Mouse (Mus musculus) limb, embryonic 11.5 days (tissue): Measurements from ENCODE around the gene Stx2. TPM values are rescaled to one million over a fixed set of nuclear protein-coding genes. Genes with fewer than 3 reads are reported as not detected.
"Not testable (repeated sequence)": the region's sequence is repeated elsewhere in the genome, so short reads cannot be mapped to it uniquely, and the experiment has no call there.

Source experiments
- ATAC-seq: fragments of 200-750 bp; cut with Nextera tagmentation; 2 replicates; pipeline ENCODE4 v1.8.0; 2017; ENCODE audit warnings: low read depth; ENCODE audit not compliant: insufficient number of reproducible peaks, low FRiP score, low TSS enrichment
- DNase-seq: peaks from one replicate; pipeline ENCODE4 v3.0.0-alpha.2; 2015; ENCODE audit warnings: low spot score
- H3K27ac ChIP-seq: fragments of 300-500 bp; sonication (generic); replicated peaks from 2 replicates; pipeline ENCODE4 v1.5.1; 2014; ENCODE audit warnings: low read depth, mild to moderate bottlenecking, low read length
- H3K27me3 ChIP-seq: fragments of 300-500 bp; sonication (generic); 2 replicates; pipeline ENCODE4 v1.6.1; 2014; ENCODE audit warnings: mild to moderate bottlenecking, low read length, mixed read lengths; ENCODE audit not compliant: control insufficient read depth, insufficient read depth
- H3K36me3 ChIP-seq: fragments of 300-500 bp; sonication (generic); 2 replicates; pipeline ENCODE4 v1.6.1; 2014; ENCODE audit warnings: mild to moderate bottlenecking, low read length, moderate library complexity, mixed read lengths; ENCODE audit not compliant: control insufficient read depth, insufficient read depth
- H3K4me1 ChIP-seq: fragments of 300-500 bp; sonication (generic); 2 replicates; pipeline ENCODE4 v1.6.1; 2014; ENCODE audit warnings: low read length, mixed read lengths; ENCODE audit not compliant: control insufficient read depth, insufficient read depth
- H3K4me2 ChIP-seq: fragments of 300-500 bp; sonication (generic); 2 replicates; pipeline ENCODE4 v1.6.1; 2014; ENCODE audit warnings: low read depth, mild to moderate bottlenecking, moderate library complexity; ENCODE audit not compliant: severe bottlenecking
- H3K4me3 ChIP-seq: fragments of 300-500 bp; sonication (generic); 2 replicates; pipeline ENCODE4 v1.5.1; 2014; ENCODE audit warnings: low read depth, low read length
- H3K9ac ChIP-seq: fragments of 300-500 bp; sonication (generic); 2 replicates; pipeline ENCODE4 v1.6.1; 2014; ENCODE audit warnings: mild to moderate bottlenecking, low read length
- H3K9me3 ChIP-seq: fragments of 300-500 bp; sonication (generic); 2 replicates; pipeline ENCODE4 v1.6.1; 2016; ENCODE audit warnings: low read length; ENCODE audit not compliant: control insufficient read depth
- WGBS: fragments of 180-500 bp; shearing (Covaris S2); extraction: QIAGEN DNeasy Blood & Tissue Kit; methylation state at CpG from one replicate; pipeline ENCODE4 v1.1.7; 2014; 5-methylcytosine and 5-hydroxymethylcytosine counted together
- polyA plus RNA-seq: library from polyadenylated mRNA; unstranded; fragments of >200 nt; fragmentation: Nextera tagmentation; extraction: Ambion mirVana; gene quantifications from 2 replicates; pipeline ENCODE4 v1.2.1, GENCODE M21; 2014

The Stx2 gene
- polyA plus RNA-seq, 1 experiment from 2014 or later: 27.3 TPM

DNA sequence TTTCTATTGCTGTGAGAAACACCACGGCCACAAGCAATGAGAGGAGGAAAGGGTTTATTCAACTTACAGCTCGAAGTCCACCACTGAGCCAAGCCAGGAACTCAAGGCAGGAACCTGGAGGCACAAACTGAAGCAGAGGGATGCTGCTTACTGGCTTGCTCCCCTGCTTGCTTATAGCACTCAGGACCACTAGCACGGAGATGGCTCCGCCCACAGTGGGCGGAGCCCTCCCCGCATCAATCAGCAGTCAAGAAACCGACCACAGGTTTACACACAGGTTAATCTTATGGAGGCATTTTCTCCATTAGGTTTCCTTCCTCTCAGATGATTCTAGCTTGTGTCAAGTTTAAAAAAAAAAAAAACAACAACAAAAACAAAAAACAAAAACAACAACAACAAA lies 27.5 kb downstream of the Stx2 start:
- no peak overlapping the region for H3K9ac ChIP-seq
- no peak overlapping the region for H3K4me2 ChIP-seq
- ATAC-seq: no peak
- H3K4me1 ChIP-seq: no peaks in the 10 kb centered on the region
- WGBS: 68% methylated on average over 7 of the region's 7 CpGs
- no peaks in the 10 kb centered on the region for H3K9me3 ChIP-seq
- H3K36me3 ChIP-seq: peaks cover 2% of the 10 kb centered on the region; the same call in 1 of the 2 replicates
- no peak overlapping the region for H3K4me3 ChIP-seq
- no peaks in the 10 kb centered on the region for H3K27me3 ChIP-seq
- no peak for DNase-seq
- H3K27ac ChIP-seq: no peak overlapping the region

DNA sequence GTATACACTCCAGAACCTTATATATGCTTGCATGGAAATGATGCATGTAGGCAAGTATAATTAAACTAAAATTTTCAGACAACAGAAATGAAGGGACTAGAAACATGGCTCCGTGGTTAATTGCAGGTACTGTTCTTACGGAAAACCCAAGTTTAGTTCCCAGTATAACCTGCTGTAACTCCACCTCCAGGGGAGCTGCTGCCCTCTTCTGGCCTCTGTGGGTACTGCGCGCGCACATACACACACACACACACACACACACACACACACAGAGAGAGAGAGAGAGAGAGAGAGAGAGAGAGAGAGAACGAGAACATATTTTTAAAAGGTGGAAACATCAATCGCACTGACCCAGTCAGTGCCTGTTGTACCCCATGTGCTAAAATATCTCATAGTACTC lies 29.4 kb downstream of the Stx2 start:
- no peak for DNase-seq
- Histone ChIP-seq H3K4me1 (no peaks in the 10 kb centered on the region), H3K4me3 (no peak overlapping the region), H3K27me3 (no peaks in the 10 kb centered on the region), H3K36me3 (no peaks in the 10 kb centered on the region), H3K9me3 (no peaks in the 10 kb centered on the region), H3K9ac (no peak overlapping the region), H3K4me2 (no peak overlapping the region), H3K27ac (no peak overlapping the region)
- ATAC-seq: no peak
- WGBS: 96% methylated on average over 7 of the region's 7 CpGs

DNA sequence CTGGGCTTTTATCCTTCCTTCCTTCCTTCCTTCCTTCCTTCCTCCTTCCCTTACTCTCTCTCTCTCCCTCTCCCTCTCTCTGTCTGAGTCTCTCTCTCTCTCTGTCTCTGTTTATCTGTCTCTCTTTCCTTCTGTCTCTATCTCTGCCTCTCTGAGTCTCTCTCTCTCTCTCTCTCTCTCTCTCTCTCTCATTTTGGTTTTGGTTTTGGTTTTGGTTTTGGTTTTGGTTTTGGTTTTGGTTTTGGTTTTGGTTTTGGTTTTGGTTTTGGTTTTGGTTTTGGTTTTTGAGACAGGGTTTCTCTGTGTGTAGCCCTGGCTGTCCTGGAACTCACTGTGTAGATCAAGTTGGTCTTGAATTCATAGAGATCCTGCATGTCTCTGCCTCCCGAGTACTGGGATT lies 30.9 kb downstream of the Stx2 start:
- H3K36me3 ChIP-seq: not testable (repeated sequence)
- WGBS: 88% methylated on average over 1 of the region's 1 CpGs

DNA sequence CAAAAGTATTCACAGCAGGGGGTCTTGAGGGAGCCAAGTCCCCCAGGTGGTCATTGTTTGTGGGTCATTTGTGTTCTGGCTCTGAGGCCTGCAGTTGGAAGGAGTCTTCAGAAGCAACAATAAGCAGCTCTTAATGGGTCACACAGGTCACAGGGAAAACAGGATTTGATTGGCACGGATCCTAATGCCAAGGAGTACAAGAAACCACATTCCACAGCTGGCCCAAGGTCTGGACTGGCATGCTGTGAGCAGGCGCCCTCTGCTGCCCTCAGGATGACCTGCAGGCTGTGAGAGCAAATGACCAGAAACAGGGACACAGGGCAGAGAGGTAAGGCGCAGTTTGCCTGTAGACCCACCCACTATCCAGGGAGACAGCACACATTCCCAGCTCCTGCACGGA lies 32.1 kb downstream of the Stx2 start:
- H3K36me3 ChIP-seq: no peaks in the 10 kb centered on the region
- ATAC-seq (no peak), DNase-seq (peak; percentile 71)
- no peaks in the 10 kb centered on the region for H3K27me3 ChIP-seq
- H3K4me1 ChIP-seq: no peaks in the 10 kb centered on the region
- 28% methylated on average over 4 of the region's 4 CpGs for WGBS
- H3K4me2 ChIP-seq: no peak overlapping the region
- no peak overlapping the region for H3K9ac ChIP-seq
- H3K9me3 ChIP-seq: no peaks in the 10 kb centered on the region
- no peak overlapping the region for H3K27ac ChIP-seq
- no peak overlapping the region for H3K4me3 ChIP-seq

More for the DNA sequence above, 30.9 kb downstream of the Stx2 start:
- not testable (repeated sequence) for H3K4me1 ChIP-seq, H3K27ac ChIP-seq, H3K9me3 ChIP-seq, ATAC-seq, DNase-seq, H3K27me3 ChIP-seq, H3K4me3 ChIP-seq, H3K9ac ChIP-seq, H3K4me2 ChIP-seq

DNA sequence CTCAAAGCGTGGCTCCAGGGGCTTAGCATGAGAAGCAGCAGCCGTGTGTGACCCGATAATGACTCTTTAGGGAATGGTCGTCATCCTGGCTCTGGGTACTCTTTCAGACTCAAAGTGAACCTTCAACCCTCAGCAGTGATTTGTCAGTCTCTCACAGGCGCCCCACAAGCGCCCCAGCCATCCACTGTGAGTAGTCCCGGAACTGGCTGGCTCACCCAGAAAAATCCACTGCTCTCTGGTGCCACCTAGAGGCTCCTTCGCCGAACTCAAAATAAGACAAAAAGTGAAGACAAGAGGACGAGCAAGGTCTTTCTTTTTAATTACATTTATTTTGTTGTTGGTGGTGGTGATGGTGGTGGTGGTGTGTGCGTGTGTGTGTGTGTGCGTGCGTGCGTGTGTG lies 37.1 kb downstream of the Stx2 start:
- H3K4me3 ChIP-seq: no peak overlapping the region
- ATAC-seq: no peak
- no peak overlapping the region for H3K4me2 ChIP-seq

DNA sequence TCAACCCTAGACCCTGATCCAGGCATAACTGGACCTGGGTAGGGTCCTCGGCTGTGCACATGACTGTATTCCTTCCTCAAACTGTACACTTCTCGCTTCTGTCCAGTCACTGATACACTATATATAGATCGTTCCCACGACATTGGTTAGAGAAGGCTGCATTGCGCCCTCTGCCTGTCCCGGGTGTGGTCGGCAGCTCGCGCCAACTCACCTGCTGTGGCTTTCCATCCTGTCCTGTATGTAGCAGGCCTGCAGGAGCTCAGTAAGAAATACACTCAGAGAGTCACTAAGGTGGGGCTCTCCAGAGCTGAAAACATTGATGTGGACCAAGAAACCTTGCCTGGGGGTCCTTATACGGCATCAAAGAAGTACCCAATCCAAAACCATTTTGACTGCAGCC lies 37.5 kb downstream of the Stx2 start:
- ATAC-seq (no peak), DNase-seq (no peak)
- Histone ChIP-seq H3K9ac (no peak overlapping the region), H3K9me3 (no peaks in the 10 kb centered on the region), H3K4me3 (no peak overlapping the region), H3K27ac (no peak overlapping the region), H3K4me1 (no peaks in the 10 kb centered on the region), H3K4me2 (no peak overlapping the region), H3K27me3 (no peaks in the 10 kb centered on the region), H3K36me3 (no peaks in the 10 kb centered on the region)
- WGBS: 73% methylated on average over 10 of the region's 10 CpGs

More for the DNA sequence above, 37.1 kb downstream of the Stx2 start:
- Histone ChIP-seq H3K9me3 (no peaks in the 10 kb centered on the region), H3K36me3 (no peaks in the 10 kb centered on the region), H3K4me1 (no peaks in the 10 kb centered on the region), H3K27ac (no peak overlapping the region), H3K9ac (no peak overlapping the region), H3K27me3 (no peaks in the 10 kb centered on the region)
- WGBS: 19% methylated on average over 14 of the region's 14 CpGs
- peak; percentile 86 for DNase-seq

DNA sequence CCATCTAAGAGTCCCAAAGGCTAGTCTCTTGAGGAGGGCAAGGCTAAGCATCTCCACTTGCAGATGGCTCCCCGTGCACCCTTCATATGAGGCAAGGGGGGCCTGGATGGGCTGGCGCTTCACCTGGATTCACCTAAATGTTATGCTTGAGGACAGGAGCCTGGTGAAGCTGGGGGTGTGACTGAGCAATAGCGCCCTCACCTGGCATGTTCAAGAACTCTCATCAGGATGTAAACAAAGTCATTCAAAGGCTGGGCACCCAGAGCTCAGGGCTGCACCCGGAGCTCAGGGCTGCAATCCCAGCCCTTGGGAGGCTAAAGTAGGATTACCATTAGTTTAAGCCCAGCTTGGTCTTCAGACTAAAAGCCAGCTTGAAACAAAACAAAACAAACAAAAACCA lies 44.0 kb downstream of the Stx2 start:
- H3K9ac ChIP-seq: no peak overlapping the region
- no peak overlapping the region for H3K27ac ChIP-seq
- no peak overlapping the region for H3K4me2 ChIP-seq
- no peaks in the 10 kb centered on the region for H3K4me1 ChIP-seq
- WGBS: 55% methylated on average over 4 of the region's 4 CpGs
- no peak overlapping the region for H3K4me3 ChIP-seq
- ATAC-seq (no peak), DNase-seq (no peak)
- H3K27me3 ChIP-seq: no peaks in the 10 kb centered on the region
- peaks cover 9% of the 10 kb centered on the region for H3K9me3 ChIP-seq
- H3K36me3 ChIP-seq: no peaks in the 10 kb centered on the region

DNA sequence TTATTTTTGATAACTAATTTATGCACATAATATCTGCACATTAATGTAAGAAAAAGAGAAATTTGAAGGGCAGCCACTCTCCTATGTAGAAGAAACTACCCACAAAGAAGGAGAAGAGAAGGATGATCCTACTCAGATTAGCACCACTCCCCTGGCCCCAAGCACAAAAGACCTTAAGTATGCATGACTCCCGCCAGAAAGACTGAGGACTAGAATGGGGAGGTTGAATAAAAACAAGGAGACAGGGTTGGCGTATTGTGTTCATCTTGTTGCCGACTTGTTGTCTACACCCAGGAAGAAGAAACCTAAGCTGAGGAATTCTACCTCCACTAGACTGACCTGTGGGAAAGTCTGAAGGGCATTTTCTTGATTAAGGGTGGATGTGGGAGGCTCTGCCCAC lies 49.5 kb downstream of the Stx2 start:
- no peak for ATAC-seq
- Histone ChIP-seq H3K4me3 (no peak overlapping the region), H3K9ac (no peak overlapping the region), H3K4me1 (no peaks in the 10 kb centered on the region), H3K27me3 (no peaks in the 10 kb centered on the region), H3K36me3 (no peaks in the 10 kb centered on the region), H3K9me3 (peaks cover 9% of the 10 kb centered on the region), H3K27ac (no peak overlapping the region), H3K4me2 (no peak overlapping the region)
- no peak for DNase-seq
- 84% methylated on average over 3 of the region's 3 CpGs for WGBS

DNA sequence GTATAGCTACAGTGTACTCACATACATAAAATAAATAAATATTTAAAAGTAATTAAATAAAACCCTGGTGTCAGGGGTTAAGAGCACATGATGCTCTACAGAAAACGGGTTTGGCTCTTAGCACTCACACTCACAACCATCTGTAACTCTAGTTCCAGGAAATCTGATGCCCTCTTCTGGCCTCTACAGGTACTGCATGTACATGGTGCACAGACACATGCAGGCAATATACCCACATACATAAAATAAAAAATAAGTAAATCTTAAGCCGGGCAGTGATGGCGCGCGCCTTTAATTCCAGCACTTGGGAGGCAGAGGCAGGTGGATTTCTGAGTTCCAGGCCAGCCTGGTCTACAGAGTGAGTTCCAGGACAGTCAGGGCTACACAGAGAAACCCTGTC lies 54.0 kb downstream of the Stx2 start:
- H3K27me3 ChIP-seq: peaks cover 14% of the 10 kb centered on the region; the same call in 1 of the 2 replicates
- ATAC-seq, H3K4me2 ChIP-seq, H3K36me3 ChIP-seq, H3K4me3 ChIP-seq, H3K4me1 ChIP-seq, H3K9me3 ChIP-seq, H3K27ac ChIP-seq, H3K9ac ChIP-seq: not testable (repeated sequence)
- DNase-seq: peak; percentile 57
- 90% methylated on average over 5 of the region's 5 CpGs for WGBS
